Mouse (Mus musculus): ENCODE data around the gene Sco1. TPM values are rescaled to one million over a fixed set of nuclear protein-coding genes. Genes with fewer than 3 reads are reported as not detected.

Gene Sco1
- polyA plus RNA-seq, 1 experiment from 2014 or later = 20.4 TPM

- H3K4me1 ChIP-seq (ENCODE audit: control insufficient read depth in 2 of 2, insufficient read depth in 2 of 2, low read length in 2 of 2) = no peaks in the 10 kb centered on the region
- no peak overlapping the region for H3K9ac ChIP-seq (ENCODE audit: low read length)
- H3K27me3 ChIP-seq (ENCODE audit: control insufficient read depth, insufficient read depth, low read length) = no peaks in the 10 kb centered on the region
- no peak overlapping the region for H3K4me2 ChIP-seq (ENCODE audit: low read length)
- no peak overlapping the region for H3K4me3 ChIP-seq (ENCODE audit: control insufficient read depth in 1 of 2, insufficient read depth in 1 of 2, low read depth in 1 of 2, low read length in 2 of 2)
- no peak overlapping the region for H3K27ac ChIP-seq (replicated peaks in 1 of 2; ENCODE audit: control insufficient read depth in 1 of 2, insufficient read depth in 1 of 2, low read depth in 2 of 2, low read length in 2 of 2)
- 94% methylated on average over 2 of the region's 2 CpGs for WGBS
- H3K36me3 ChIP-seq (ENCODE audit: control insufficient read depth, insufficient read depth, low read length) = peaks cover 96% of the 10 kb centered on the region
- H3K9me3 ChIP-seq (ENCODE audit: control insufficient read depth, low read length) = no peaks in the 10 kb centered on the region
- ATAC-seq (ENCODE audit: insufficient number of reproducible peaks, insufficient read depth, low FRiP score, low read depth) = no peak
These were observed 8.8 kb downstream of the Sco1 start for GRCm38 (mm10) chr11:67061311-67061710.

GRCm38 (mm10) chr11:67062726-67063125 is 10.3 kb downstream of the Sco1 start:
- Histone ChIP-seq H3K4me2 (ENCODE audit: low read length) (no peak overlapping the region), H3K4me1 (ENCODE audit: control insufficient read depth in 2 of 2, insufficient read depth in 2 of 2, low read length in 2 of 2) (no peaks in the 10 kb centered on the region), H3K36me3 (ENCODE audit: control insufficient read depth, insufficient read depth, low read length) (peaks cover 91% of the 10 kb centered on the region), H3K9ac (ENCODE audit: low read length) (no peak overlapping the region), H3K27ac (replicated peaks in 1 of 2; ENCODE audit: control insufficient read depth in 1 of 2, insufficient read depth in 1 of 2, low read depth in 2 of 2, low read length in 2 of 2) (no peak overlapping the region), H3K27me3 (ENCODE audit: control insufficient read depth, insufficient read depth, low read length) (no peaks in the 10 kb centered on the region), H3K9me3 (ENCODE audit: control insufficient read depth, low read length) (no peaks in the 10 kb centered on the region), H3K4me3 (ENCODE audit: control insufficient read depth in 1 of 2, insufficient read depth in 1 of 2, low read depth in 1 of 2, low read length in 2 of 2) (no peak overlapping the region)
- no peak for ATAC-seq (ENCODE audit: insufficient number of reproducible peaks, insufficient read depth, low FRiP score, low read depth)
- WGBS = 72% methylated on average over 3 of the region's 3 CpGs

DNA sequence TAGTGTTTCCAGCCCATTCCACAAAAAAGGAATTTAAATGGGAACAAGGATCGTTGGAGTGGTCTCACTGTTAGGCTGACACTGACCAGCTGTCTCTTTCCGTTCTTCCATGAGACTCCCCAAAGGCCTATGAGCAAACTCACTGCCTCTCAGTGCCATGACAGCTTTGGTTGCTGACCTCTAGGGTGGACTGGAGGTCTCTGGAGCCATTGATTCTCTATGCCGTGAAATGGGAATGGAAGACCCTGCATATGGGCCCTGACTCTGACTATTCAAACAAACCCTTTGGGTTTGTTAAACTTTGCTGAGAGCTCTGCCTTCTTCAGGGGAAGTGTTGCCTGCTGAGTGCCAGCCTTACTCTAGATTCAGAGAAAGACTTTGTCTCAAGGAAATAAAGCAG is 15.3 kb downstream of the Sco1 start:
- no peak for ATAC-seq (ENCODE audit: insufficient number of reproducible peaks, insufficient read depth, low FRiP score, low read depth)
- H3K4me1 ChIP-seq (ENCODE audit: control insufficient read depth in 2 of 2, insufficient read depth in 2 of 2, low read length in 2 of 2) = peaks cover 0 to 6% of the 10 kb centered on the region in 2 experiments; a peak in 1 of 4 replicates
- 87% methylated on average over 3 of the region's 3 CpGs for WGBS
- peaks cover 47% of the 10 kb centered on the region for H3K36me3 ChIP-seq (ENCODE audit: control insufficient read depth, insufficient read depth, low read length)
- no peak overlapping the region for H3K9ac ChIP-seq (ENCODE audit: low read length)
- H3K27me3 ChIP-seq (ENCODE audit: control insufficient read depth, insufficient read depth, low read length) = no peaks in the 10 kb centered on the region
- no peak overlapping the region for H3K4me3 ChIP-seq (ENCODE audit: control insufficient read depth in 1 of 2, insufficient read depth in 1 of 2, low read depth in 1 of 2, low read length in 2 of 2)
- H3K27ac ChIP-seq (replicated peaks in 1 of 2; ENCODE audit: control insufficient read depth in 1 of 2, insufficient read depth in 1 of 2, low read depth in 2 of 2, low read length in 2 of 2) = no peak overlapping the region
- no peak overlapping the region for H3K4me2 ChIP-seq (ENCODE audit: low read length)
- H3K9me3 ChIP-seq (ENCODE audit: control insufficient read depth, low read length) = no peaks in the 10 kb centered on the region

DNA sequence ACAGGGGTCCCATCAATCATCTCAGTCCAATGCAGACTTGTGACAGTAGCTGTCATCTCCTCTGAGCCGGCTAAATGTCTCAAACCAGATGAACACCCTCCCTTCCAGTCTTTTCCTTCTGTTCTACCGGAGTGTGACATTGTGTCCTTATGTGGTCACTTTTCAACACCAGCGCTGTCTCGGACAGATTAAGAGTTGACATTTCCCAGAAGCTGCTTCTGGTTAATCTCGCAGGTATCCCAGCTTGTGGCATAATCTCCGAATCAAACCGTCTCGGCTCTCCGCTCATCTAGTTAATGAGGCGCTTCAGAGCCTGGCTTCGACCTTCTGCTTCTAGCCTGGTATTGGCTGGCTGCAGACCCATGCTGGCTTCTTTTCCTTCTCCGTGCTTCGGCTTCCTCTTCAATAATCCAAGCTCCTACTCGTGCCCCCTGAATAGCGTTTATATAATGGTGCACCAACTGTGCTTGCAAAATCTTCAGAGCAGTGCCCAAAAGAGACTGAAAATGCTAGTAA is 20.2 kb downstream of the Sco1 start:
- Histone ChIP-seq H3K4me1 (ENCODE audit: control insufficient read depth in 2 of 2, insufficient read depth in 2 of 2, low read length in 2 of 2) (peaks cover 0 to 9% of the 10 kb centered on the region in 2 experiments; a peak in 1 of 4 replicates), H3K4me2 (ENCODE audit: low read length) (no peak overlapping the region), H3K27me3 (ENCODE audit: control insufficient read depth, insufficient read depth, low read length) (no peaks in the 10 kb centered on the region), H3K9me3 (ENCODE audit: control insufficient read depth, low read length) (no peaks in the 10 kb centered on the region), H3K9ac (ENCODE audit: low read length) (no peak overlapping the region), H3K4me3 (ENCODE audit: control insufficient read depth in 1 of 2, insufficient read depth in 1 of 2, low read depth in 1 of 2, low read length in 2 of 2) (no peak overlapping the region), H3K27ac (replicated peaks in 1 of 2; ENCODE audit: control insufficient read depth in 1 of 2, insufficient read depth in 1 of 2, low read depth in 2 of 2, low read length in 2 of 2) (no peak overlapping the region), H3K36me3 (ENCODE audit: control insufficient read depth, insufficient read depth, low read length) (peaks cover 3% of the 10 kb centered on the region; the same call in 1 of the 2 replicates)
- WGBS = 39% methylated on average over 15 of the region's 15 CpGs
- no peak for ATAC-seq (ENCODE audit: insufficient number of reproducible peaks, insufficient read depth, low FRiP score, low read depth)

DNA sequence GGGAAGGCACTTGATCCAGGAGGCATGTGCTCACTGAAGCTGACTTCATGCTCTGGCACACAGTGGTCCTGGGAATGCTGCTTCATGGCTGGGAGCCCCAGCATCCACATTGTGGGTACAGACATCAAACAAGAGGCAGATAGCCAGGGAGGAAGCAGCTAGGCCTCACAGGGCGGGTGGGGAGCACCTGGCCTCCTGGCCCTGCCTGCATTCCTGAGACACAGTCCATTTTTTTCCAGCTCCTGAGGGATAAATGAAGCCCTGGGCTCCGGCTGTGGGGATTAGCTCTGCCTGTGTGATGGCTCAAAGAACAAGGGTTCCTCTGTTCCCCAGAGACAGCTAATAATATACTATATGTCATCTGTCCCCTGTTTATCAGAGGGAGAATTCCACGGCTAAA is 22.6 kb downstream of the Sco1 start:
- ATAC-seq (ENCODE audit: insufficient number of reproducible peaks, insufficient read depth, low FRiP score, low read depth) = no peak
- Histone ChIP-seq H3K9me3 (ENCODE audit: control insufficient read depth, low read length) (no peaks in the 10 kb centered on the region), H3K27ac (replicated peaks in 1 of 2; ENCODE audit: control insufficient read depth in 1 of 2, insufficient read depth in 1 of 2, low read depth in 2 of 2, low read length in 2 of 2) (no peak overlapping the region), H3K4me3 (ENCODE audit: control insufficient read depth in 1 of 2, insufficient read depth in 1 of 2, low read depth in 1 of 2, low read length in 2 of 2) (no peak overlapping the region), H3K4me1 (ENCODE audit: control insufficient read depth in 2 of 2, insufficient read depth in 2 of 2, low read length in 2 of 2) (peaks cover 0 to 7% of the 10 kb centered on the region in 2 experiments; a peak in 1 of 4 replicates), H3K4me2 (ENCODE audit: low read length) (no peak overlapping the region), H3K27me3 (ENCODE audit: control insufficient read depth, insufficient read depth, low read length) (no peaks in the 10 kb centered on the region), H3K36me3 (ENCODE audit: control insufficient read depth, insufficient read depth, low read length) (no peaks in the 10 kb centered on the region), H3K9ac (ENCODE audit: low read length) (no peak overlapping the region)
- WGBS = 41% methylated on average over 3 of the region's 3 CpGs

GRCm38 (mm10) chr11:67076781-67077180 is 24.3 kb downstream of the Sco1 start:
- Histone ChIP-seq H3K4me1 (ENCODE audit: control insufficient read depth in 2 of 2, insufficient read depth in 2 of 2, low read length in 2 of 2) (peaks cover 4 to 9% of the 10 kb centered on the region in 2 experiments; a peak in 2 of 4 replicates), H3K9ac (ENCODE audit: low read length) (no peak overlapping the region), H3K27ac (replicated peaks in 1 of 2; ENCODE audit: control insufficient read depth in 1 of 2, insufficient read depth in 1 of 2, low read depth in 2 of 2, low read length in 2 of 2) (no peak overlapping the region), H3K27me3 (ENCODE audit: control insufficient read depth, insufficient read depth, low read length) (0 out of 2 replicates have a peak, but pooled peaks cover 3% of the 10 kb centered on the region), H3K4me3 (ENCODE audit: control insufficient read depth in 1 of 2, insufficient read depth in 1 of 2, low read depth in 1 of 2, low read length in 2 of 2) (no peak overlapping the region), H3K9me3 (ENCODE audit: control insufficient read depth, low read length) (no peaks in the 10 kb centered on the region), H3K36me3 (ENCODE audit: control insufficient read depth, insufficient read depth, low read length) (no peaks in the 10 kb centered on the region), H3K4me2 (ENCODE audit: low read length) (no peak overlapping the region)
- no peak for ATAC-seq (ENCODE audit: insufficient number of reproducible peaks, insufficient read depth, low FRiP score, low read depth)
- 82% methylated on average over 5 of the region's 5 CpGs for WGBS

DNA sequence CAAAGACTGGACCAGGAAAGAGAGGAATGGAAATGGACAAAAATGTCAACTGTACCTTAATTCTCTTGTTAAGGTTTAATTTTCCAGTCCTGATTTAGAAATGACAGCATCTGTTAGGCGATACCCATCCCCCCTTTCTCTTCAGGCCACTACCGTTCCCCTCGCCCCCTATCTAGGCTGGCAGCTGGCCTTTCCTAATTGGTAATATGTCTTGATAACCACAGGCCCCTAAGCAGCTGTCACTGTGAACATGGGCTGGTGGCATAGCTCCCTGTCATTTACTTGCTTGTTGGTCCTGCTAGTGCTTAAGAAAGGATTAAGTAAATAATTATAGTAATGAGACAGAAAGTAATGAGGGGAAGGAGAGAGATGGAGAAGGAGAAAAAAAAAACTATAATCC is 25.0 kb downstream of the Sco1 start:
- Histone ChIP-seq H3K4me1 (ENCODE audit: control insufficient read depth in 2 of 2, insufficient read depth in 2 of 2, low read length in 2 of 2) (peaks cover 4 to 8% of the 10 kb centered on the region in 2 experiments; a peak in 2 of 4 replicates), H3K4me2 (ENCODE audit: low read length) (no peak overlapping the region), H3K27ac (replicated peaks in 1 of 2; ENCODE audit: control insufficient read depth in 1 of 2, insufficient read depth in 1 of 2, low read depth in 2 of 2, low read length in 2 of 2) (no peak overlapping the region), H3K9ac (ENCODE audit: low read length) (no peak overlapping the region), H3K36me3 (ENCODE audit: control insufficient read depth, insufficient read depth, low read length) (no peaks in the 10 kb centered on the region), H3K27me3 (ENCODE audit: control insufficient read depth, insufficient read depth, low read length) (0 out of 2 replicates have a peak, but pooled peaks cover 3% of the 10 kb centered on the region), H3K4me3 (ENCODE audit: control insufficient read depth in 1 of 2, insufficient read depth in 1 of 2, low read depth in 1 of 2, low read length in 2 of 2) (no peak overlapping the region), H3K9me3 (ENCODE audit: control insufficient read depth, low read length) (no peaks in the 10 kb centered on the region)
- WGBS = 49% methylated on average over 3 of the region's 3 CpGs
- no peak for ATAC-seq (ENCODE audit: insufficient number of reproducible peaks, insufficient read depth, low FRiP score, low read depth)

- ATAC-seq (ENCODE audit: insufficient number of reproducible peaks, insufficient read depth, low FRiP score, low read depth) = no peak
- H3K27ac ChIP-seq (replicated peaks in 1 of 2; ENCODE audit: control insufficient read depth in 1 of 2, insufficient read depth in 1 of 2, low read depth in 2 of 2, low read length in 2 of 2) = no peak within 1 kb of the TSS
- no peak within 1 kb of the TSS for H3K4me3 ChIP-seq (ENCODE audit: control insufficient read depth in 1 of 2, insufficient read depth in 1 of 2, low read depth in 1 of 2, low read length in 2 of 2)
- no peaks in the 10 kb centered on the region for H3K36me3 ChIP-seq (ENCODE audit: control insufficient read depth, insufficient read depth, low read length)
- peaks cover 4 to 5% of the 10 kb centered on the region in 2 experiments; a peak in 2 of 4 replicates for H3K4me1 ChIP-seq (ENCODE audit: control insufficient read depth in 2 of 2, insufficient read depth in 2 of 2, low read length in 2 of 2)
- no peak within 1 kb of the TSS for H3K4me2 ChIP-seq (ENCODE audit: low read length)
- peaks cover 4% of the 10 kb centered on the region; the same call in 1 of the 2 replicates for H3K27me3 ChIP-seq (ENCODE audit: control insufficient read depth, insufficient read depth, low read length)
- H3K9ac ChIP-seq (ENCODE audit: low read length) = no peak within 1 kb of the TSS
- WGBS = 83% methylated on average over 5 of the region's 5 CpGs
- no peaks in the 10 kb centered on the region for H3K9me3 ChIP-seq (ENCODE audit: control insufficient read depth, low read length)
These were observed 25.5 kb downstream of the Sco1 start, which contains the start of gene Myh3 for GRCm38 (mm10) chr11:67078000-67078399. Myh3 (plus strand) TSS chr11:67078300.
